Mouse (Mus musculus) cerebellum, adult 2 months (tissue): Measurements from ENCODE around the gene Dlgap5.

ENCODE experiments used
- CTCF ChIP-seq: fragments of 200-500 bp; IDR thresholded peaks from 2 replicates; pipeline ENCODE4 v1.5.1; 2011; ENCODE audit warnings: low read depth, mild to moderate bottlenecking, control low read depth, low read length, moderate library complexity, borderline replicate concordance; ENCODE audit not compliant: insufficient read depth
- POLR2A ChIP-seq: fragments of 200-500 bp; IDR thresholded peaks from 2 replicates; pipeline ENCODE4 v1.6.1; 2011; ENCODE audit warnings: low read length, control low read depth, borderline replicate concordance; ENCODE audit not compliant: insufficient read depth

GRCm38 (mm10) chr14:47378336-47378735 is 39.9 kb downstream of the Dlgap5 start:
- TF ChIP-seq CTCF, result no peak
- TF ChIP-seq POLR2A, result no peak
